Mouse (Mus musculus) neural tube, embryonic 11.5 days (tissue): Measurements from ENCODE around the gene Rc3h2. TPM values are rescaled to one million over a fixed set of nuclear protein-coding genes. Genes with fewer than 3 reads are reported as not detected.

Experiments
- ATAC-seq: fragments of 200-750 bp; cut with Nextera tagmentation; 2 replicates; pipeline ENCODE4 v1.8.0; 2017; ENCODE audit warnings: moderate number of reproducible peaks, mild to moderate bottlenecking, moderate TSS enrichment, moderate library complexity; ENCODE audit not compliant: insufficient read depth, low FRiP score, low TSS enrichment
- DNase-seq: peaks from one replicate; pipeline ENCODE4 v3.0.0-alpha.2; 2015; ENCODE audit warnings: low spot score
- H3K27ac ChIP-seq: fragments of 300-500 bp; sonication (generic); 2 replicates; pipeline ENCODE4 v1.5.1; 2014; ENCODE audit warnings: low read depth, mild to moderate bottlenecking, low read length
- H3K27me3 ChIP-seq: fragments of 300-500 bp; sonication (generic); 2 replicates; pipeline ENCODE4 v1.6.1; 2014; ENCODE audit warnings: mild to moderate bottlenecking, low read length, mixed read lengths; ENCODE audit not compliant: control insufficient read depth, insufficient read depth
- H3K36me3 ChIP-seq: fragments of 300-500 bp; sonication (generic); 2 replicates; pipeline ENCODE4 v1.6.1; 2014; ENCODE audit warnings: mild to moderate bottlenecking, low read length, moderate library complexity, mixed read lengths; ENCODE audit not compliant: control insufficient read depth, insufficient read depth
- H3K4me1 ChIP-seq: fragments of 300-500 bp; sonication (generic); 2 replicates; pipeline ENCODE4 v1.6.1; 2014; ENCODE audit warnings: low read length, mixed read lengths; ENCODE audit not compliant: control insufficient read depth, insufficient read depth
- H3K4me2 ChIP-seq: fragments of 300-500 bp; sonication (generic); 2 replicates; pipeline ENCODE4 v1.6.1; 2014; ENCODE audit warnings: low read depth, mild to moderate bottlenecking, moderate library complexity
- H3K4me3 ChIP-seq: fragments of 300-500 bp; sonication (generic); 2 replicates; pipeline ENCODE4 v1.5.1; 2014; ENCODE audit warnings: low read depth, low read length
- H3K9ac ChIP-seq: fragments of 300-500 bp; sonication (generic); 2 replicates; pipeline ENCODE4 v1.6.1; 2014; ENCODE audit warnings: mild to moderate bottlenecking, low read length
- H3K9me3 ChIP-seq: fragments of 300-500 bp; sonication (generic); 2 replicates; pipeline ENCODE4 v1.6.1; 2016; ENCODE audit warnings: low read length; ENCODE audit not compliant: control insufficient read depth
- WGBS: fragments of 180-500 bp; shearing (Covaris S2); extraction: QIAGEN DNeasy Blood & Tissue Kit; methylation state at CpG from one replicate; pipeline ENCODE4 v1.1.7; 2014; 5-methylcytosine and 5-hydroxymethylcytosine counted together
- polyA plus RNA-seq: library from polyadenylated mRNA; unstranded; fragments of >200 nt; fragmentation: Nextera tagmentation; extraction: Ambion mirVana; gene quantifications from 2 replicates; pipeline ENCODE4 v1.2.1, GENCODE M21; 2014

The Rc3h2 gene
- polyA plus RNA-seq, 1 experiment from 2014 or later, result 21.4 TPM

DNA sequence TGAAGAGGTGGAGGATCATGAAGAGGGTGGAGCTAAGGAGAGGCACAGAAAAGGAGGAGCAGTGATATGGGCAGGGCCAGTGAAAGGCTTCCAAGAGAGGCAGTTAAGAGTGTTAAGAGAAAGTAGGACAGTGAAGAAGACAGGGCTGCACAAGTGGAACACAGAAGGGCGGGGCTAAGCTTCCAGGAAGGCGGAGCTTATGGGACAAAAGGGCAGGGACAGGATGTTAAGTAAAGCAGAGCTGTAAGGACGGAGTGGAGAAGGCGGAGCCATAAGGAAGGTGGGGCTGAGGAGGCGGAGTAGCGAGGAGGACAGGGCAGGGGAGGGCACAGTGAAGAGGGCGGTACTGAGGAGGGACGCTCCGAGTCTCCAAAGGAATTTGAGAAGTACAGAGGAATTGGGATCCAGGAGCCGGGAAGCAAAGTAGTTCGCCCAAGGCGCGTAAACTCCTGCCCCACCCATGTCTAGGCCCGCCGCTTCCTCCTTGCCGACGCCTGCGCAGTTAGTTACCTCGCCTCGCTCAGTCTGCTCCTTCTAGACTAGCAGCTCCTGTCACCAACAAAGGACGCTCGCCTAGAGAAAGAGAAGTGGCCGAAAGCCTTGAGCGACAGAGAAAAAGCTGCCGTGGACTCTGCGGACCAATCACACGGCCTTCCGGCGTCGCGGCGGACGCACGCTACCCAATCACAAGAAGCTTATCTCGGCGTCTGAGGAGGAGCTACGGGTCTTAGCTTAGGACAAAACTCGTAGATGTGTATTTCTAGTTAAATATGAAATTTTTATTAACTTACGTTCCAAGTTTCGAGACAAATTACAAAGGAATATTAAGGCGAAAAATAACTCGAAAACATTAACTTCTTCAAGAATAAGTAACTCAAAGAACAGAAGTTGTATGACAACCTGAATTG lies 63.8 kb downstream of the Rc3h2 start, which contains the start of gene Pdcl:
Pdcl (minus strand) TSS at position 700 of the 908 bp plus-strand sequence.
- peak; percentile 90 for DNase-seq
- Histone ChIP-seq H3K9ac (peak within 1 kb of the TSS; percentile 75), H3K27me3 (no peaks in the 10 kb centered on the region), H3K36me3 (peaks cover 12% of the 10 kb centered on the region), H3K27ac (peak within 1 kb of the TSS; percentile 90), H3K4me3 (peak within 1 kb of the TSS; percentile 69), H3K4me2 (peak within 1 kb of the TSS; percentile 70), H3K4me1 (peaks cover 3% of the 10 kb centered on the region; the same call in 1 of the 2 replicates), H3K9me3 (no peaks in the 10 kb centered on the region)
- ATAC-seq, result peak; percentile 99
- WGBS, result under 1% methylated on average over 41 of the region's 42 CpGs

- WGBS, result 94% methylated on average over 5 of the region's 5 CpGs
Observed at GRCm38 (mm10) chr2:37355571-37355970, 67.1 kb downstream of the Rc3h2 start.

DNA sequence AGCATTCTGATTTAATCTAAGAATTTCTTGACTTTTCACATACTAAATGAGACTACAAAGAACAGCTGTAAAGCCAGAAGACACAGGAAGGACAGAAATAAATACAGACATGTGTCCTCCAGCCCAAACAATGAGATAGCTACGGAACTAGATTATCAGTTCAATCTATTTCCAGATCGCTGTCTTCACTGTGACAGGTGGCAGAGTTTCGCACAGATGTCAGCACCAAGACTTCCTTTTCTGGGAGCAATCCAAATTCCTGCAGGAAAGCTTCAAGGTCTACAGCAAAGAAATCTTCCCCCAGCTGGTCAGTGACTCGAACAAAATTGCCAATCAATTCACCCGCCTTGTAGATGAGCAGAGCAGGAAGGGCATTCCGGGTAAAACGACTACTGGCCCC lies 71.0 kb downstream of the Rc3h2 start:
- no peak overlapping the region for H3K4me2 ChIP-seq
- no peaks in the 10 kb centered on the region for H3K27me3 ChIP-seq
- H3K4me1 ChIP-seq, result no peaks in the 10 kb centered on the region
- WGBS, result 92% methylated on average over 7 of the region's 7 CpGs
- peaks cover 28% of the 10 kb centered on the region for H3K36me3 ChIP-seq
- H3K27ac ChIP-seq, result no peak overlapping the region
- no peaks in the 10 kb centered on the region for H3K9me3 ChIP-seq
- no peak overlapping the region for H3K9ac ChIP-seq
- H3K4me3 ChIP-seq, result no peak overlapping the region
- no peak for DNase-seq
- ATAC-seq, result no peak

More at GRCm38 (mm10) chr2:37355571-37355970, 67.1 kb downstream of the Rc3h2 start:
- no peak overlapping the region for H3K4me2 ChIP-seq
- H3K9ac ChIP-seq, result no peak overlapping the region
- DNase-seq (no peak), ATAC-seq (no peak)
- no peaks in the 10 kb centered on the region for H3K27me3 ChIP-seq
- H3K36me3 ChIP-seq, result peaks cover 28% of the 10 kb centered on the region
- H3K4me3 ChIP-seq, result no peak overlapping the region
- H3K9me3 ChIP-seq, result no peaks in the 10 kb centered on the region
- peaks cover 3% of the 10 kb centered on the region; the same call in 1 of the 2 replicates for H3K4me1 ChIP-seq
- H3K27ac ChIP-seq, result no peak overlapping the region

GRCm38 (mm10) chr2:37338497-37339187 lies 84.1 kb downstream of the Rc3h2 start:
- Histone ChIP-seq H3K4me2 (no peak overlapping the region), H3K4me1 (no peaks in the 10 kb centered on the region), H3K9ac (no peak overlapping the region), H3K4me3 (no peak overlapping the region), H3K27ac (no peak overlapping the region), H3K27me3 (no peaks in the 10 kb centered on the region), H3K36me3 (no peaks in the 10 kb centered on the region), H3K9me3 (no peaks in the 10 kb centered on the region)
- DNase-seq (peak; percentile 25), ATAC-seq (no peak; the same call in 1 of the 2 replicates)
- 64% methylated on average over 10 of the region's 10 CpGs for WGBS

GRCm38 (mm10) chr2:37333321-37333720 lies 89.4 kb downstream of the Rc3h2 start:
- no peaks in the 10 kb centered on the region for H3K36me3 ChIP-seq
- ATAC-seq (no peak), DNase-seq (no peak)
- H3K27me3 ChIP-seq, result no peaks in the 10 kb centered on the region
- 87% methylated on average over 2 of the region's 2 CpGs for WGBS
- H3K4me3 ChIP-seq, result no peak overlapping the region
- no peaks in the 10 kb centered on the region for H3K4me1 ChIP-seq
- H3K27ac ChIP-seq, result no peak overlapping the region
- H3K9ac ChIP-seq, result no peak overlapping the region
- H3K9me3 ChIP-seq, result no peaks in the 10 kb centered on the region
- H3K4me2 ChIP-seq, result no peak overlapping the region

- Histone ChIP-seq H3K4me1 (no peaks in the 10 kb centered on the region), H3K27me3 (no peaks in the 10 kb centered on the region), H3K27ac (no peak within 1 kb of the TSS), H3K9ac (no peak within 1 kb of the TSS), H3K4me2 (no peak within 1 kb of the TSS), H3K36me3 (no peaks in the 10 kb centered on the region), H3K9me3 (no peaks in the 10 kb centered on the region), H3K4me3 (no peak within 1 kb of the TSS)
- ATAC-seq (no peak), DNase-seq (no peak)
- WGBS, result 83% methylated on average over 1 of the region's 1 CpGs
Observed at GRCm38 (mm10) chr2:37326215-37326614, 96.5 kb downstream of the Rc3h2 start, which contains the start of gene Olfr368. Gene Olfr368 (plus strand): TSS chr2:37326515.

Other genes with a start within 250 kb of the Rc3h2 start
- gene Olfr365, start 234.7 kb downstream of the Rc3h2 start, polyA plus RNA-seq, result not detected in 2 replicates
- not detected in 2 replicates for gene Olfr366, start 211.3 kb downstream of the Rc3h2 start, polyA plus RNA-seq
- gene Olfr368, start 96.4 kb downstream of the Rc3h2 start, polyA plus RNA-seq, result not detected in 2 replicates
- 75.4 and 75.7 TPM in 2 replicates for gene Pdcl, start 63.6 kb downstream of the Rc3h2 start, polyA plus RNA-seq
- gene Zbtb26, start 20.2 kb upstream of the Rc3h2 start, polyA plus RNA-seq, result 13.0 and 13.3 TPM in 2 replicates
- 7.1 and 7.7 TPM in 2 replicates for gene Zbtb6, start 20.3 kb upstream of the Rc3h2 start, polyA plus RNA-seq
- 38.7 and 44.9 TPM in 2 replicates for gene Rabgap1, start 20.4 kb upstream of the Rc3h2 start, polyA plus RNA-seq
- 3.5 and 3.9 TPM in 2 replicates for gene Gpr21, start 93.4 kb upstream of the Rc3h2 start, polyA plus RNA-seq